Mouse (Mus musculus): Measurements from ENCODE around the gene Pold2. TPM values are rescaled to one million over a fixed set of nuclear protein-coding genes. Genes with fewer than 3 reads are reported as not detected.

The Pold2 gene
- polyA plus RNA-seq, 1 experiment from 2014 or later: 137 TPM

DNA sequence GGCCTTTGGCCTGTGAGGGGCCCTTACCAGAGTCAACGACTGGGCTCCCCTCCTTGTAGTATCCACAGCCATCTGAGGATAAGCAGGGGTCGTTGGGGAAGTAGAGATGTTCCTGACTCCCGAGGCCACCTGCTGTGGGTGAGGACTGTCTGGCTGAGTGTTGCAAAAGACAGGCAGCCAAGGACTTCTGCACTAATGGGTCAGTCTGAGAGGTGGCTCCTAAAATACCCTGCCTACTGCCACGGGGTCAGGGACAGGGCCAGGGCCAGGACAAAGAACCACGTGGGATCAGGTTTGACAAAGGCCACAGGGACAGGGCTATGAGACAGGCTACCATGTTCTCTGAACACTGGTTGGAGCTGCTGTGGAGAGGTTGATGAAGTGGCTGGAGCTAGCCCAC, 36.8 kb upstream of the Pold2 start:
- no peaks in the 10 kb centered on the region for H3K36me3 ChIP-seq (ENCODE audit: control insufficient read depth, insufficient read depth, low read length)
- WGBS: 59% methylated on average over 5 of the region's 5 CpGs
- H3K9me3 ChIP-seq (ENCODE audit: control insufficient read depth, low read length): no peaks in the 10 kb centered on the region
- H3K9ac ChIP-seq (ENCODE audit: low read length): no peak overlapping the region
- no peak overlapping the region for H3K4me3 ChIP-seq (ENCODE audit: low read depth, low read length)
- ATAC-seq (replicated peaks; ENCODE audit: low FRiP score, low TSS enrichment, low read depth): no peak
- no peaks in the 10 kb centered on the region for H3K27me3 ChIP-seq (replicated peaks; ENCODE audit: control insufficient read depth, insufficient read depth, low read length)
- H3K4me2 ChIP-seq (ENCODE audit: low read length): no peak overlapping the region
- H3K4me1 ChIP-seq (replicated peaks; ENCODE audit: control insufficient read depth, insufficient read depth, low read length): no peaks in the 10 kb centered on the region
- no peak for DNase-seq (ENCODE audit: low spot score)
- no peak overlapping the region for H3K27ac ChIP-seq (ENCODE audit: low read depth)

GRCm38 (mm10) chr11:5913936-5914335, 35.8 kb upstream of the Pold2 start:
- WGBS: 72% methylated on average over 4 of the region's 4 CpGs
- H3K9ac ChIP-seq (ENCODE audit: low read length): no peak overlapping the region
- no peak for ATAC-seq (replicated peaks; ENCODE audit: low FRiP score, low TSS enrichment, low read depth)
- DNase-seq (ENCODE audit: low spot score): no peak
- H3K4me1 ChIP-seq (replicated peaks; ENCODE audit: control insufficient read depth, insufficient read depth, low read length): no peaks in the 10 kb centered on the region
- no peaks in the 10 kb centered on the region for H3K9me3 ChIP-seq (ENCODE audit: control insufficient read depth, low read length)
- H3K4me3 ChIP-seq (ENCODE audit: low read depth, low read length): no peak overlapping the region
- H3K27me3 ChIP-seq (replicated peaks; ENCODE audit: control insufficient read depth, insufficient read depth, low read length): no peaks in the 10 kb centered on the region
- H3K4me2 ChIP-seq (ENCODE audit: low read length): no peak overlapping the region
- H3K27ac ChIP-seq (ENCODE audit: low read depth): no peak overlapping the region
- H3K36me3 ChIP-seq (ENCODE audit: control insufficient read depth, insufficient read depth, low read length): no peaks in the 10 kb centered on the region

- ATAC-seq (replicated peaks; ENCODE audit: low FRiP score, low TSS enrichment, low read depth) (no peak), DNase-seq (ENCODE audit: low spot score) (no peak)
- Histone ChIP-seq H3K36me3 (ENCODE audit: control insufficient read depth, insufficient read depth, low read length) (no peaks in the 10 kb centered on the region), H3K4me3 (ENCODE audit: low read depth, low read length) (no peak overlapping the region), H3K9me3 (ENCODE audit: control insufficient read depth, low read length) (no peaks in the 10 kb centered on the region), H3K9ac (ENCODE audit: low read length) (no peak overlapping the region), H3K4me2 (ENCODE audit: low read length) (no peak overlapping the region), H3K27ac (ENCODE audit: low read depth) (no peak overlapping the region), H3K27me3 (replicated peaks; ENCODE audit: control insufficient read depth, insufficient read depth, low read length) (no peaks in the 10 kb centered on the region), H3K4me1 (replicated peaks; ENCODE audit: control insufficient read depth, insufficient read depth, low read length) (no peaks in the 10 kb centered on the region)
- WGBS: 68% methylated on average over 8 of the region's 8 CpGs
Observed at GRCm38 (mm10) chr11:5913256-5913655, 35.2 kb upstream of the Pold2 start.

- Histone ChIP-seq H3K4me2 (ENCODE audit: low read length) (no peak overlapping the region), H3K9me3 (ENCODE audit: control insufficient read depth, low read length) (no peaks in the 10 kb centered on the region), H3K27me3 (replicated peaks; ENCODE audit: control insufficient read depth, insufficient read depth, low read length) (no peaks in the 10 kb centered on the region), H3K4me1 (replicated peaks; ENCODE audit: control insufficient read depth, insufficient read depth, low read length) (no peaks in the 10 kb centered on the region), H3K4me3 (ENCODE audit: low read depth, low read length) (no peak overlapping the region), H3K27ac (ENCODE audit: low read depth) (no peak overlapping the region), H3K9ac (ENCODE audit: low read length) (no peak overlapping the region), H3K36me3 (ENCODE audit: control insufficient read depth, insufficient read depth, low read length) (no peaks in the 10 kb centered on the region)
- WGBS: 26% methylated on average over 5 of the region's 5 CpGs
- ATAC-seq (replicated peaks; ENCODE audit: low FRiP score, low TSS enrichment, low read depth): no peak
- peak; percentile 75 for DNase-seq (ENCODE audit: low spot score)
Observed at GRCm38 (mm10) chr11:5912635-5913034, 34.5 kb upstream of the Pold2 start.

- H3K4me3 ChIP-seq (ENCODE audit: low read depth, low read length): no peak overlapping the region
- H3K9me3 ChIP-seq (ENCODE audit: control insufficient read depth, low read length): no peaks in the 10 kb centered on the region
- H3K4me2 ChIP-seq (ENCODE audit: low read length): no peak overlapping the region
- DNase-seq (ENCODE audit: low spot score): no peak
- WGBS: 51% methylated on average over 4 of the region's 4 CpGs
- no peak overlapping the region for H3K9ac ChIP-seq (ENCODE audit: low read length)
- H3K36me3 ChIP-seq (ENCODE audit: control insufficient read depth, insufficient read depth, low read length): no peaks in the 10 kb centered on the region
- no peaks in the 10 kb centered on the region for H3K27me3 ChIP-seq (replicated peaks; ENCODE audit: control insufficient read depth, insufficient read depth, low read length)
- no peaks in the 10 kb centered on the region for H3K4me1 ChIP-seq (replicated peaks; ENCODE audit: control insufficient read depth, insufficient read depth, low read length)
- ATAC-seq (replicated peaks; ENCODE audit: low FRiP score, low TSS enrichment, low read depth): peak; percentile 69; the same call in 1 of the 2 replicates
- no peak overlapping the region; the same call in 1 of the 2 replicates for H3K27ac ChIP-seq (ENCODE audit: low read depth)
Observed at GRCm38 (mm10) chr11:5908642-5909041, 30.6 kb upstream of the Pold2 start.

DNA sequence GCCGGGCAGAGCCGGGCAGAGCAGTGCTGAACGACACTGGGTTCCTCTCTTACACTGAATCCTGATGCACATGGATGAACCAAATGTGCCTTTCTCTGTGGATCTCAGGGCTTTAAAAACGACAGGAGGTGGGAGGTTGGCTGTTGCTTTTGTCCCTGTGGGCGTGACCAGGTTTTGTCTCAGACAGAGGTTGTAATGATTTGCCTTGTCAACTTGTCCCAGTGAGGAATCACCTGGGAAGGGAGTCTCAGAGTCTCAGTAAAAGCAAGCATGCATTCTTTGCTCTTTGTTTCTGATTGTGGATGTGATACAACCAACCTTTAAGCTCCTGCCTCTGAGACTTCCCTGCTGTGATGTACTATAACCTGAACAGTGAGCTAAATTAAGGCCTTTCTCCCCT, 29.0 kb upstream of the Pold2 start:
- Histone ChIP-seq H3K36me3 (ENCODE audit: control insufficient read depth, insufficient read depth, low read length) (no peaks in the 10 kb centered on the region), H3K4me3 (ENCODE audit: low read depth, low read length) (no peak overlapping the region), H3K27ac (ENCODE audit: low read depth) (no peak overlapping the region), H3K4me1 (replicated peaks; ENCODE audit: control insufficient read depth, insufficient read depth, low read length) (peaks cover 6% of the 10 kb centered on the region; the same call in 1 of the 2 replicates), H3K27me3 (replicated peaks; ENCODE audit: control insufficient read depth, insufficient read depth, low read length) (no peaks in the 10 kb centered on the region), H3K9ac (ENCODE audit: low read length) (no peak overlapping the region), H3K9me3 (ENCODE audit: control insufficient read depth, low read length) (no peaks in the 10 kb centered on the region), H3K4me2 (ENCODE audit: low read length) (no peak overlapping the region)
- no peak for DNase-seq (ENCODE audit: low spot score)
- no peak for ATAC-seq (replicated peaks; ENCODE audit: low FRiP score, low TSS enrichment, low read depth)
- WGBS: 62% methylated on average over 5 of the region's 5 CpGs

DNA sequence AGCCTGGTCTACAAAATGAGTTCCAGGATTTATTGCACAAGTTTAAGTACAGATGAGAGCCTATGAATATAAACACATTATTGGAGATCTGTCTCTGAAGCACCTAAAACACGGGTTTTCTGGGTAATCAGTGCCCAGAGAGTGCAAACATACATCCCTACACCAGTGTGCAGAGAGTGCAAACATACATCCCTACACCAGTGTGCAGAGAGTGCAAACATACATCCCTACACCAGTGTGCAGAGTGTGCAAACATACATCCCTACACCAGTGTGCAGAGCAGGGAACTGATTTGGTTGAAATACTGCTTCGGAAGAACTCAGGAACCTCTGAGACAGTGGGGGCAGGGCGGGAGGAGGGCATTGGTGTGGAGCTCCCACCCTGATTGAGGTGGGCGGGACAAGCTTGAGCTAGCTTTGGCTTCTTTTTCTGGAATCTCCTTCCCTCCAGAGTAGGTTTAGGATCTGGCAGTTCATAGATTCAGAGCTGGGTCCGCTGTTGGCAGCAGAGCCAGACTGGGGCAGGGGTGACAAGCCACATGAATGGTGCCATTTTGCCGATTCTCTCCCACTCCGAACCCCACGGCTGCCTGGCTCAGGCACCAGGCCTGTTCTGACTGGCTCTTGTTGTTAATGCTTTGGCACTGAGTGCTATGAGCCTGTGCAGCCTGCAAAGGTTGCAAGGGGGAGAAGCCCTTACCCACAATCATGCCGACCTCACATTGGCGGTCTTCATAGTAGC, 27.9 kb upstream of the Pold2 start:
- Histone ChIP-seq H3K9ac (ENCODE audit: low read length) (no peak overlapping the region), H3K9me3 (ENCODE audit: control insufficient read depth, low read length) (no peaks in the 10 kb centered on the region), H3K27ac (ENCODE audit: low read depth) (no peak overlapping the region), H3K4me2 (ENCODE audit: low read length) (no peak overlapping the region), H3K4me3 (ENCODE audit: low read depth, low read length) (no peak overlapping the region), H3K27me3 (replicated peaks; ENCODE audit: control insufficient read depth, insufficient read depth, low read length) (no peaks in the 10 kb centered on the region), H3K36me3 (ENCODE audit: control insufficient read depth, insufficient read depth, low read length) (no peaks in the 10 kb centered on the region), H3K4me1 (replicated peaks; ENCODE audit: control insufficient read depth, insufficient read depth, low read length) (peaks cover 17% of the 10 kb centered on the region; the same call in 1 of the 2 replicates)
- WGBS: 78% methylated on average over 10 of the region's 10 CpGs
- DNase-seq (ENCODE audit: low spot score) (no peak), ATAC-seq (replicated peaks; ENCODE audit: low FRiP score, low TSS enrichment, low read depth) (no peak)

GRCm38 (mm10) chr11:5904871-5905270, 26.8 kb upstream of the Pold2 start:
- ATAC-seq (replicated peaks; ENCODE audit: low FRiP score, low TSS enrichment, low read depth): no peak
- 92% methylated on average over 6 of the region's 6 CpGs for WGBS
- Histone ChIP-seq H3K4me1 (replicated peaks; ENCODE audit: control insufficient read depth, insufficient read depth, low read length) (peaks cover 17% of the 10 kb centered on the region; the same call in 1 of the 2 replicates), H3K9ac (ENCODE audit: low read length) (no peak overlapping the region), H3K4me3 (ENCODE audit: low read depth, low read length) (no peak overlapping the region), H3K4me2 (ENCODE audit: low read length) (no peak overlapping the region), H3K27me3 (replicated peaks; ENCODE audit: control insufficient read depth, insufficient read depth, low read length) (no peaks in the 10 kb centered on the region), H3K36me3 (ENCODE audit: control insufficient read depth, insufficient read depth, low read length) (no peaks in the 10 kb centered on the region), H3K9me3 (ENCODE audit: control insufficient read depth, low read length) (no peaks in the 10 kb centered on the region), H3K27ac (ENCODE audit: low read depth) (no peak overlapping the region)
- DNase-seq (ENCODE audit: low spot score): no peak

- no peaks in the 10 kb centered on the region for H3K9me3 ChIP-seq (ENCODE audit: control insufficient read depth, low read length)
- no peak overlapping the region for H3K4me2 ChIP-seq (ENCODE audit: low read length)
- H3K9ac ChIP-seq (ENCODE audit: low read length): no peak overlapping the region
- DNase-seq (ENCODE audit: low spot score) (no peak), ATAC-seq (replicated peaks; ENCODE audit: low FRiP score, low TSS enrichment, low read depth) (no peak)
- WGBS: 75% methylated on average over 19 of the region's 19 CpGs
- H3K4me3 ChIP-seq (ENCODE audit: low read depth, low read length): no peak overlapping the region
- H3K27ac ChIP-seq (ENCODE audit: low read depth): no peak overlapping the region
- H3K36me3 ChIP-seq (ENCODE audit: control insufficient read depth, insufficient read depth, low read length): no peaks in the 10 kb centered on the region
- H3K4me1 ChIP-seq (replicated peaks; ENCODE audit: control insufficient read depth, insufficient read depth, low read length): peaks cover 17% of the 10 kb centered on the region; the same call in 1 of the 2 replicates
- no peaks in the 10 kb centered on the region for H3K27me3 ChIP-seq (replicated peaks; ENCODE audit: control insufficient read depth, insufficient read depth, low read length)
Observed at GRCm38 (mm10) chr11:5904357-5904756, 26.3 kb upstream of the Pold2 start.

Measured in intestine, embryonic 14.5 days (tissue).